Mouse (Mus musculus): ENCODE results near the gene Fryl. TPM values are rescaled to one million over a fixed set of nuclear protein-coding genes. Genes with fewer than 3 reads are reported as not detected.
A peak's percentile ranks its signal among the peaks of the same experiment; 100 is the strongest.
"Not testable (repeated sequence)": the region's sequence is repeated elsewhere in the genome, so short reads cannot be mapped to it uniquely, and the experiment has no call there.

The Fryl gene
- polyA plus RNA-seq, 1 experiment = 9.4 TPM

GRCm38 (mm10) chr5:73053933-73054332, 202.5 kb downstream of the Fryl start:
- Histone ChIP-seq H3K4me1 (ENCODE audit: control insufficient read depth, insufficient read depth, insufficient read length, low read length) (no peaks in the 10 kb centered on the region), H3K27ac (replicated peaks; ENCODE audit: low read depth, low read length) (no peak overlapping the region), H3K4me3 (ENCODE audit: insufficient read depth, low read depth, low read length) (no peak overlapping the region)

GRCm38 (mm10) chr5:73047651-73048245, 208.7 kb downstream of the Fryl start:
- Histone ChIP-seq H3K4me1 (ENCODE audit: control insufficient read depth, insufficient read depth, insufficient read length, low read length) (no peaks in the 10 kb centered on the region), H3K27ac (replicated peaks; ENCODE audit: low read depth, low read length) (no peak overlapping the region), H3K4me3 (ENCODE audit: insufficient read depth, low read depth, low read length) (no peak overlapping the region)

- no peak overlapping the region for H3K27ac ChIP-seq (replicated peaks; ENCODE audit: low read depth, low read length)
- no peak overlapping the region for H3K4me3 ChIP-seq (ENCODE audit: insufficient read depth, low read depth, low read length)
These were observed 212.4 kb downstream of the Fryl start for GRCm38 (mm10) chr5:73044055-73044454.

GRCm38 (mm10) chr5:73032481-73032880, 223.9 kb downstream of the Fryl start:
- Histone ChIP-seq H3K4me3 (ENCODE audit: insufficient read depth, low read depth, low read length) (no peak overlapping the region), H3K4me1 (ENCODE audit: control insufficient read depth, insufficient read depth, insufficient read length, low read length) (no peaks in the 10 kb centered on the region), H3K27ac (replicated peaks; ENCODE audit: low read depth, low read length) (no peak overlapping the region)

More at GRCm38 (mm10) chr5:73044055-73044454, 212.4 kb downstream of the Fryl start:
- H3K4me1 ChIP-seq (ENCODE audit: control insufficient read depth, insufficient read depth, insufficient read length, low read length) = no peaks in the 10 kb centered on the region

- Histone ChIP-seq H3K27ac (replicated peaks; ENCODE audit: low read depth, low read length) (no peak overlapping the region), H3K4me3 (ENCODE audit: insufficient read depth, low read depth, low read length) (no peak overlapping the region), H3K4me1 (ENCODE audit: control insufficient read depth, insufficient read depth, insufficient read length, low read length) (no peaks in the 10 kb centered on the region)
These were observed 227.8 kb downstream of the Fryl start for GRCm38 (mm10) chr5:73028646-73029045.

- H3K27ac ChIP-seq (replicated peaks; ENCODE audit: low read depth, low read length) = no peak overlapping the region
- no peaks in the 10 kb centered on the region for H3K4me1 ChIP-seq (ENCODE audit: control insufficient read depth, insufficient read depth, insufficient read length, low read length)
- H3K4me3 ChIP-seq (ENCODE audit: insufficient read depth, low read depth, low read length) = no peak overlapping the region
These were observed 232.6 kb downstream of the Fryl start for GRCm38 (mm10) chr5:73023801-73024200.

GRCm38 (mm10) chr5:73014745-73015144, 241.7 kb downstream of the Fryl start:
- Histone ChIP-seq H3K4me1 (ENCODE audit: control insufficient read depth, insufficient read depth, insufficient read length, low read length) (0 out of 2 replicates have a peak, but pooled peaks cover 3% of the 10 kb centered on the region), H3K4me3 (ENCODE audit: insufficient read depth, low read depth, low read length) (no peak overlapping the region), H3K27ac (replicated peaks; ENCODE audit: low read depth, low read length) (no peak overlapping the region)

GRCm38 (mm10) chr5:73013611-73014287, 242.7 kb downstream of the Fryl start:
- not testable (repeated sequence) for H3K27ac ChIP-seq (replicated peaks; ENCODE audit: low read depth, low read length); H3K4me1 ChIP-seq (ENCODE audit: control insufficient read depth, insufficient read depth, insufficient read length, low read length)
- H3K4me3 ChIP-seq (ENCODE audit: insufficient read depth, low read depth, low read length) = peak overlapping the region; percentile 55

GRCm38 (mm10) chr5:73012884-73013610, 243.4 kb downstream of the Fryl start:
- not testable (repeated sequence) for H3K4me1 ChIP-seq (ENCODE audit: control insufficient read depth, insufficient read depth, insufficient read length, low read length)
- Histone ChIP-seq H3K4me3 (ENCODE audit: insufficient read depth, low read depth, low read length) (peak overlapping the region; percentile 55), H3K27ac (replicated peaks; ENCODE audit: low read depth, low read length) (peak overlapping the region; percentile 52)

- H3K4me1 ChIP-seq (ENCODE audit: control insufficient read depth, insufficient read depth, insufficient read length, low read length); H3K27ac ChIP-seq (replicated peaks; ENCODE audit: low read depth, low read length); H3K4me3 ChIP-seq (ENCODE audit: insufficient read depth, low read depth, low read length): not testable (repeated sequence)
These were observed 244.6 kb downstream of the Fryl start for GRCm38 (mm10) chr5:73011806-73012205.

GRCm38 (mm10) chr5:73008230-73008629, 248.2 kb downstream of the Fryl start:
- not testable (repeated sequence) for H3K27ac ChIP-seq (replicated peaks; ENCODE audit: low read depth, low read length); H3K4me3 ChIP-seq (ENCODE audit: insufficient read depth, low read depth, low read length); H3K4me1 ChIP-seq (ENCODE audit: control insufficient read depth, insufficient read depth, insufficient read length, low read length)

GRCm38 (mm10) chr5:73007582-73007959, 248.8 kb downstream of the Fryl start:
- H3K4me1 ChIP-seq (ENCODE audit: control insufficient read depth, insufficient read depth, insufficient read length, low read length) = peaks cover 4% of the 10 kb centered on the region
- no peak overlapping the region for H3K27ac ChIP-seq (replicated peaks; ENCODE audit: low read depth, low read length)
- no peak overlapping the region for H3K4me3 ChIP-seq (ENCODE audit: insufficient read depth, low read depth, low read length)

GRCm38 (mm10) chr5:73006784-73007581, 249.4 kb downstream of the Fryl start, which contains the start of gene Slc10a4:
TSS of gene Slc10a4 (plus strand) at chr5:73006883.
- peak within 1 kb of the TSS; percentile 46 for H3K4me3 ChIP-seq (ENCODE audit: insufficient read depth, low read depth, low read length)
- no peak within 1 kb of the TSS for H3K27ac ChIP-seq (replicated peaks; ENCODE audit: low read depth, low read length)
- peaks cover 4% of the 10 kb centered on the region for H3K4me1 ChIP-seq (ENCODE audit: control insufficient read depth, insufficient read depth, insufficient read length, low read length)

GRCm38 (mm10) chr5:73004046-73004445, 252.4 kb downstream of the Fryl start:
- Histone ChIP-seq H3K4me3 (ENCODE audit: insufficient read depth, low read depth, low read length) (no peak overlapping the region), H3K4me1 (ENCODE audit: control insufficient read depth, insufficient read depth, insufficient read length, low read length) (peaks cover 4% of the 10 kb centered on the region), H3K27ac (replicated peaks; ENCODE audit: low read depth, low read length) (no peak overlapping the region)

GRCm38 (mm10) chr5:72998546-72998945, 257.9 kb downstream of the Fryl start:
- H3K4me3 ChIP-seq (ENCODE audit: insufficient read depth, low read depth, low read length); H3K4me1 ChIP-seq (ENCODE audit: control insufficient read depth, insufficient read depth, insufficient read length, low read length); H3K27ac ChIP-seq (replicated peaks; ENCODE audit: low read depth, low read length): not testable (repeated sequence)

Data from brown adipose tissue, adult 24 weeks (tissue).